Mouse (Mus musculus): ENCODE data around the gene Tmtc1.
A peak's percentile ranks its signal among the peaks of the same experiment; 100 is the strongest.

Gene Tmtc1

DNA sequence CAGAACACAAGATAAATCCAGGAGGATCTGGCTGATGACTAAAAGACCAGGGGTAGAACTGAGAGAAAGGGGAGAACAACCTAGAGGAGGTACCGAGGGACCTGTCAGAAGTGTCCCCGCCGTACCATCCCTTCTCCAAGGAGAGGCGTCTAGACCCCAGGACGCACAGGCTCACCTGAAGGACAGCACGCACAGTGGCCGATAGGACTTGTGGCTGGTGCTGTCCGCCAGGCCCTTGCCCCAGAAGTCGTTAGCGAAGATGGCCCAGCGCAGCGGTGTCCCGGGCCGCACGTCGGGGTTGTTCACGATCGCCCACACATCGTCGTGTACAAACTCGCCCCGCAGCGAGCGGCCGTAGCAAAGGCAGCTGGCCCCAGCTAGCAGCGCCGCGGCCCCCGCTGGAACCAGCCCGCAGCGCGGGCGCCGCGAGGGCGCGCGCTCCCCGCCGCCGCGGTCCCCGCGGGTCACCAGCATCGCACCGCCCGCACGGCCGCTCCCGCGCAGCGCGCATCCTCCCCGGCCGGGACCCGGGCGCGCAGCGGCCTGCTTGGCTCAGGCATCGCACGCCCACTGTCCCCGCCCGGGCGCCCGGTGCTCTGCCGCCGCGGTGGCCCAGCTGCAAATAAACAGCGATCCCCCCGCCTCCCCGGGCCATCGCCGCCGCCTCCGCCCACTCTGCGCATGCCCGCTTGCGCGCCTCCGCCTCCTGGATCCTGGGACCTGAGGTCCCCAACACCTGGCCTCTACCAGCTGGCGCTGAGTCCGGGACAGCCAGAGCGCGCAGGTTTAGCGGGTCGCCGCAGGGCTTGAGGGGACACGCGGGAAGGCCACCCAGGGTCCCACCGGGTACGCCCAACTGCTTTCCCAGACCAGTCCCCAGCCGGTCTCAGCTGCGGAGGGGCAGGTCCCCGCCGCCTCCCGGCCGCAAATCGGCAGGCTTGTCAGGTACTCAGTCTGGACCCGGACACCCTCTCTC is at the start of gene Tmtc1:
Gene Tmtc1, minus strand, starts transcription at position 664 of the 976 bp plus-strand sequence.
- DNase-seq (ENCODE audit: low spot score in 2 of 2), result peak; percentile 45 to 69

DNA sequence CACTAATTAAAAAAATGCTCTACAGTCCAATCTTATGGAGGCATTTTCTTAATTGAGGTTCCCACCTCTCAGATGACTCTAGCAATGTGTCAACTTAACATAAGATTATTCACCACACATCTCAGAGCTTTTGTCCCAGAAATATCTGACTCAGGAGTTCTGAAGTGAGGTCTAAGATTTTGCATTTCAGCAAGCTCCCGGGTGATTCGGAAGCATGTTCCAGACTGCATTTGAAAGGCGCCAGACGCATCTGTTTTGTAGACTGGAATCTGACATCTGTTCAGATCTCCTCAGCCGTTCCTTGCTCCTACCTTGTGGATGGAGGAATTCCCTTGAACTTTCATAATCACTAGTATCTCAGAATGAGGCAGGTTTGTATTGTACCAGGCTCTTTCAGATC is 47.7 kb upstream of the Tmtc1 start:
- DNase-seq (ENCODE audit: low spot score in 2 of 2), result no peak

DNA sequence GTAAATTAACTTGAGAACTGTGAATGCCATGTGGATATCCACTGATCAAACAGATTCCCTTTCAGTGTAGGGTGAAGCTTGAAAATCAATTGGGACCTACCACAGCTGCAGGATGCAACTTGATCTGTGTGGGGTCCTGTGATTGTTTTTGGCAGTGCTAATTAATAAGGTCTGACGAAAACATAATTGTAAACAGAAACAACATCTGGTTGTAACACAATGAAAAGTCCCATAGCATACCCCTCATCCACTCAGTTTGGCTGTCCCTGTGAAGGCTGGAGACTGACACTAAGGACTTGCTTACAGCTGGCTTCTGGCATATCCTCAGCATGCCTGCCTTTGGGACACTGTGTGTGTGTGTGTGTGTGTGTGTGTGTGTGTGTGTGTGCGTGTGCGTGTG is 42.6 kb upstream of the Tmtc1 start:
- DNase-seq (ENCODE audit: low spot score in 2 of 2), result no peak

- DNase-seq (ENCODE audit: low spot score in 2 of 2), result no peak
These were observed 37.7 kb upstream of the Tmtc1 start for GRCm38 (mm10) chr6:148481894-148482293.

DNA sequence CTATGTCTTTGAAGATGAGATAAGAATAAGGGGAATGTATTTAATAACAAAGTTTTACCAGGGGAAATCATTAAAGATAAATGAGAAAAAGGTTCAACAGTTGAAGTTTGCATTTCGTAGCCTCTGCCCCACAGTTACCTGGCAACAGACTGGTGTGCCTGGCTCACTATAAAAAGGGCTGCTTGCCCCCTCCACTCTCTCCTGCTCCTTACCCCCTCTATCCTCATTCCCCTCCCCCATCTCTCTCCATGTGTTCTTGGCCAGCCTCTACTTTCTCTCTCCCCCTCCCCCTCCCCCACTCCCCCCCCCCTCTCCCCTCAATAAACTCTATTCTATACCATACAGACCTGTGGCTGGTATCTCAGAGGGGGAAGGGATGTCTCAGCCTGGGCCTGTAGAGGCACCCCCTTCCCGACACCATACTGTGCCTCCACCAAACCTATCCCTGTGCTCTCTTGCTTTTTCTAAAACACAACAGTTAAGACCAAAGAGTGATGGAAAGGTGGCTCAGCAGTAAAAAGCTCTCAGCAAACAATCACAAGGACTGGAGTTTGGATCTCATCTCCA is 35.6 kb upstream of the Tmtc1 start:
- DNase-seq (ENCODE audit: low spot score in 2 of 2), result no peak

DNA sequence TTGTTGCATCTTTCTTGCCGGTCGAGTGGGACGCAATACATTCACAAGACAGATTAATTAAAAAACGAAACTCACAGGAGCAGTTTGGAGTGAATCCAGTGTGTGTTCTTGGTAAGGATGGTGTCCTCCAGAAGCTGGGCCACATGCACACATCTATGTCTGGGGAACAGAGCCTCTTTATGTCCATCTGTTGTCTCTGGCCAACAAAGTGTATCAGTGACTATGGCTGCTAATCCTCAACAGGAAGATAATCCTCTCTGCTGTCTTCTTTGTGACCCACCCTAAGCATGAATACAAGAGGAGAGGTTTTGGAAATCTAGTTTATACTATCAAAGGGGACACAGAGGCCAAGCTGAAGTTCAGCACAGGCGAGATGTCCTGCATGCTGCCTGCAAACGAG is 34.2 kb upstream of the Tmtc1 start:
- DNase-seq (ENCODE audit: low spot score in 2 of 2), result no peak

GRCm38 (mm10) chr6:148472289-148472688 is 28.1 kb upstream of the Tmtc1 start:
- no peak for DNase-seq (ENCODE audit: low spot score in 2 of 2)

- no peak for DNase-seq (ENCODE audit: low spot score in 2 of 2)
These were observed 23.8 kb upstream of the Tmtc1 start for GRCm38 (mm10) chr6:148467924-148468389.

- no peak for DNase-seq (ENCODE audit: low spot score in 2 of 2)
These were observed 23.2 kb upstream of the Tmtc1 start for GRCm38 (mm10) chr6:148467170-148467921.

DNA sequence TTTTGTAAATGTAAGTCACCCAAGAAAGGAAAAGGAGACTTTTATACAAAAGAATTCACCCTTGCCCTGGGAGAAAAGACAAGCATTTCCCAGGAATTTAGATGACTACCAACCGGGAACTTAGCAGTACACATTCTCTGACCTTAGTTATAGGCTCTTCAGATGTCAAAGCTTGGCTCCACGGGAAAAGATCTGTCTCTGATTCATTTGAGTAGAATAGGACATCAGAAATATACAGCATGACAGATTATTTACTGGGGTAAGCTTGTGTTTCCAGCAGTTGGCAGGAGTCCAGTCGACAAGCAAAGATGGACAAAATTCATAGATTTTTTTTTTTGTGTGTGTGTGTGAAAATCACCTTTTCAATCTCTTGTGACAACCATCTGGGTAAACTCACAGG is 15.4 kb upstream of the Tmtc1 start:
- DNase-seq (ENCODE audit: low spot score in 2 of 2), result no peak

DNA sequence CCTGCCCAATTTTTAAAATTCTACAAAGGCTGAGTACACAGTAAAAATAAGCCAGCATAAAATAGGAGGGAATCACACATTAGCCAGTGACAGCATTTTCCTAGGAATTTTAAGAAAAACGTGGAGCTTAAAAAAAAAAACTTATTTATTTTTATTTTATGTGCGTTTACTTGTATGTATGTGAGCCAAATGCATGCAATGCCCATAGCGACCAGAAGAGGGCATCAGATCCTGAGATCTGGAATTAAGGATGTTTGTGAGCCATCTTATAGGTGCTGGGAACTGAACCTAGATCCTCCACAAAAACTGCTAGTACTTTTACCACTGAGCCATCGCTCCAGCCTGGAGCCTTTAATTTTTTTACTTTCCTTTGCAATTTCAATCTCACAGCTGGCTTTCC is 11.3 kb upstream of the Tmtc1 start:
- DNase-seq (ENCODE audit: low spot score in 2 of 2), result no peak

DNA sequence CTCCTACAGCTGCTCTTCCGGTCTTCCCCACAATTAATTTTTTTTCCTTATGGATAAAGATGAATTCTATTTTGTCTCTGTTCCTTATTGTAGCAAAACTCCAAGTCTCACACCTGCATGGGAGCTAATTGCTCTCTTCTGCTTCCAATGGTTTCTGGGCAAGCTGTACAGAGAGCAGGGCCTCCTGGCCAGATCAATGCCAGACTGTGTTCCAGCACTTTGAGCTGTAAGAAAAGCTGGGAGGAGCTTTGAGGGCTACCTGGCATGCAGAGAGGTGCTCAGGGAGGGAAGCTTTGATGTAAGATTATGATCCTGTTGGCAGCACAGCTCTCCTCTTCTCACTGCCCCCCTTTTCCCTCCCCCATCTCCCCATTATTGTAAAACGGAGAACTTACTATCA is 10.6 kb upstream of the Tmtc1 start:
- no peak for DNase-seq (ENCODE audit: low spot score in 2 of 2)

GRCm38 (mm10) chr6:148448151-148448550 is 4.0 kb upstream of the Tmtc1 start:
- no peak for DNase-seq (ENCODE audit: low spot score in 2 of 2)

- no peak for DNase-seq (ENCODE audit: low spot score in 2 of 2)
These were observed 1.9 kb upstream of the Tmtc1 start for GRCm38 (mm10) chr6:148446113-148446512.

GRCm38 (mm10) chr6:148444796-148445195 is 607 bp upstream of the Tmtc1 start:
- DNase-seq (ENCODE audit: low spot score in 2 of 2), result no peak

DNA sequence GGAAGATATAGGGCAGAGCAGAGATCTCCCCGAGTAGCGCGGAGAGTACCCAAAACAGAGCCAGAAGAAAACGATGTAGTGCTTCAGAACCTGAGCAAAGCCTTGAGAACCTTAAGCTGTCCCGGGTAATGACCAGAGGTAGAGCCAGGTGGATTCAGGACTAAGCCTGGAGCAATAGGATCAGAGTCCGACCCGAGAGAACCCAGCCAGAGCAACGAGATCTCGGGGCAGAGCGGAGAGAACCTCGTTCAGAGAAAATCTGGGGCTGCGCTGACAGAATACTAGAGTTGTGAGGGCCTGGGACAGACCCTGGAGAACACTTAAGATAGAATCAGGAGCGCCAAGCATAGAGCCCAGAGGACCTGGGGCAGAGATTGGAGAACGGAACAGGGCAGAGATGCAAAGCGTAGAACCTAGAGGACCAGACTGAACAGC is 881 bp downstream of the Tmtc1 start:
- DNase-seq (ENCODE audit: low spot score in 2 of 2), result no peak

DNA sequence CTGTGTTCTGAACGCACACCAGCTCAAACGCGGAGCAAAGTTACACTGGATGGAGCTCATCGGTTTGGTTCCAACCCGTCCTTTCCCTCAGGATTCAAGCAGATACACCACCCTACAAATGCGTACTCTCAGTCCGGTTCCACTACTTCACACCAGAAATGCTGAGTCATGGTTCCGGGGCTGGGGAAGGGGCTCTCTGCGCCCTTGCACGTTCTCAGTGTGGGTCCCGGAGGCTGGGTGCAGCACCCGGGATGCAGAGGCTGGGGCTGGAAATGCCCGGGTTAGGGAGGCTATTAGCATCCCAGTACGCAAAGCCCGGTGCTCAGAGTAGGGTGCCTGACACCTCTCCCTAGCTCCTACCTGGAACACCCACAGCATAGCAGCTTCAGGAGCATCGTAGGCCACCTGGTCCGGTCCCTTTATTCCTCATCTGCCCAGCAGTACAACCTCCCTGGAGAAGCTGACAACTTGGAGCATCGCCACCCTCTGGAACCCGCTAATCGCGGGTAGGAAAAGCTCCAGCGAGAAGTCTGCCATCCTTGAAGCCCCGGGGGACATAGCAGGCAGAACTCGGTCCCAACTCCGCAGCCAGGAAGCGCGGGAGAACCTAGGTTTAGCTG is 1.4 kb downstream of the Tmtc1 start:
- DNase-seq (ENCODE audit: low spot score in 2 of 2), result peak in 1 of 2 experiments; percentile 36

DNA sequence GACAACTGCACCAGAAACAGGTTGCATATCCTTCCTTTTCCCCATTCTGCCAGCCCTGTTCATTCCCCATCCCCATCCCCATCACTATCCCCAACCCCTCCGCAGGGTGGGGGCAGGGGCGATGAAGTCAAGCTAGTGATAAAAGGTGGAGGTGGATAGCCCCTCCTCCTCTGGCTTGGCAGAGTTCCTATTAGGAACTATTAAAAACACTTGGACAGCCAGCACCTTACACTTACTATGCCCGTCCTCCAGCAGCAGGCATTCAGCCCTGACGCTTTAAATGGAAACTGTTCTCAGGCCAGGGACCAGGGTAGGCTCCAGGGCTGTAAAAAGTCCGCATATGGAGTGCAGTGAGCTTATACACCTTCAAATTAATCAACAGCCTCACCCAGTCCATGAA is 2.3 kb downstream of the Tmtc1 start:
- peak in 1 of 2 experiments; percentile 16 for DNase-seq (ENCODE audit: low spot score in 2 of 2)

GRCm38 (mm10) chr6:148439101-148439500 is 5.1 kb downstream of the Tmtc1 start:
- DNase-seq (ENCODE audit: low spot score in 2 of 2), result no peak

GRCm38 (mm10) chr6:148437565-148437964 is 6.6 kb downstream of the Tmtc1 start:
- DNase-seq (ENCODE audit: low spot score in 2 of 2), result no peak

GRCm38 (mm10) chr6:148436441-148437001 is 7.7 kb downstream of the Tmtc1 start:
- DNase-seq (ENCODE audit: low spot score in 2 of 2), result no peak
